Mouse (Mus musculus) embryonic fibroblast, embryonic 13.5 days (primary cell): ENCODE results near the gene Snrpd2.

Experiments used
- CTCF ChIP-seq: IDR thresholded peaks from 2 replicates; pipeline ENCODE4 v1.5.1; 2011; ENCODE audit warnings: mild to moderate bottlenecking, control low read depth, low read length, moderate library complexity, borderline replicate concordance; ENCODE audit not compliant: insufficient read depth
- POLR2A ChIP-seq: IDR thresholded peaks from 2 replicates; pipeline ENCODE4 v1.6.1; 2011; ENCODE audit warnings: low read depth, mild to moderate bottlenecking, control low read depth, low read length, moderate library complexity

GRCm38 (mm10) chr7:19109565-19109964 is 40.0 kb upstream of the Snrpd2 start:
- no peak for TF ChIP-seq CTCF
- TF ChIP-seq POLR2A: no peak
